8 mouse cellular contexts compared by ENCODE assay signal in the genomic region with DNA sequence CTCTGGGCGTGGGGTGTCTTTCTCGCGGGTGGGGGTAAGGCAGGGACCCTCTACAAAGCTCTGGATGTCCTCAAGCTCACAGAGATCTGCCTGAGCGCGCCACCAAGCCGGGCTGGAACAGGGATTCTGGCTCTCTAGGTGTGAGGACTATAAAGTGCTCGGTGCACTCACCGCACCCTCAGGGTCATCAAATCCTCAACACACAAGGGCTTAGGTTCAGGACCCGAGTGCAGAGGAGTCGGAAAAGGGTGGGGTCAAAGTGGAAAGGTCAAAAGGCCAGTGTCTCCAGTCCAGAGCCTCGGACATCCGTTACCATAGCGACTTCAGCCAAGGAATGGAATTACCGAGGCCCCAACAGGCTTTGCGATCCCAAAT. TPM values are rescaled to one million over a fixed set of nuclear protein-coding genes. Genes with fewer than 3 reads are reported as not detected.
DNase-seq lines count a peak whose midpoint lies in the region; ATAC-seq and TF ChIP-seq lines count a peak whose summit lies in the region.

No protein-coding gene starts in this region.

- peak overlapping the region; percentile 85 for H3K4me2 ChIP-seq in heart, embryonic 13.5 days
- peak overlapping the region; percentile 85 for H3K4me2 ChIP-seq in hindbrain, embryonic 11.5 days (replicated peaks; ENCODE audit: low read depth, low read length)
- H3K4me2 ChIP-seq in midbrain, embryonic 11.5 days, result peak overlapping the region; percentile 70

- peak; percentile 6; the same call in 1 of the 2 replicates for ATAC-seq in heart, embryonic 13.5 days (ENCODE audit: extremely low read depth, insufficient number of reproducible peaks, low FRiP score, low TSS enrichment)
- ATAC-seq in G1E (ENCODE audit: extremely low read depth, insufficient number of reproducible peaks, low FRiP score, poor library complexity, severe bottlenecking), result no peak
- no peak for ATAC-seq in hindbrain, embryonic 11.5 days (ENCODE audit: low FRiP score)
- no peak for ATAC-seq in midbrain, embryonic 11.5 days (ENCODE audit: low FRiP score)

- H3K9ac ChIP-seq in heart, embryonic 13.5 days, result peak overlapping the region; percentile 77
- no peak overlapping the region for H3K9ac ChIP-seq in hindbrain, embryonic 11.5 days (ENCODE audit: low read depth, low read length)
- H3K9ac ChIP-seq in midbrain, embryonic 11.5 days (ENCODE audit: low read length), result peak overlapping the region; percentile 45

- DNase-seq in heart, adult 8-10 months (ENCODE audit: low spot score), result no peak
- no peak for DNase-seq in G1E (ENCODE audit: low spot score)
- no peak for DNase-seq in hindbrain, embryonic 11.5 days (ENCODE audit: low spot score)
- DNase-seq in midbrain, embryonic 11.5 days (ENCODE audit: low spot score, missing footprints), result no peak
- no peak for DNase-seq in cerebellum, adult 9-11 months
- no peak for DNase-seq in right cerebral cortex, postnatal 10 days (ENCODE audit: low spot score in 2 of 2)
- DNase-seq in left cerebral cortex, postnatal 25 days (ENCODE audit: low spot score in 2 of 2), result no peak

- H3K9me3 ChIP-seq in heart, embryonic 13.5 days, result no peaks in the 10 kb centered on the region
- H3K9me3 ChIP-seq in G1E (replicated peaks), result no peaks in the 10 kb centered on the region
- no peaks in the 10 kb centered on the region for H3K9me3 ChIP-seq in hindbrain, embryonic 11.5 days (ENCODE audit: control insufficient read depth, low read length)
- no peaks in the 10 kb centered on the region for H3K9me3 ChIP-seq in midbrain, embryonic 11.5 days (ENCODE audit: control insufficient read depth, low read length)

- TF ChIP-seq CTCF in G1E (IDR thresholded peaks at IDR 0.05; ENCODE audit: low read depth, low read length), result no peak

- H3K4me1 ChIP-seq in heart, embryonic 13.5 days, result peaks cover 21% of the 10 kb centered on the region
- H3K4me1 ChIP-seq in G1E (ENCODE audit: insufficient read depth, low read depth, low read length), result peaks cover 36% of the 10 kb centered on the region
- no peaks in the 10 kb centered on the region; the same call in 1 of the 2 replicates for H3K4me1 ChIP-seq in hindbrain, embryonic 11.5 days (replicated peaks; ENCODE audit: control insufficient read depth, insufficient read depth, low read length)
- peaks cover 10% of the 10 kb centered on the region for H3K4me1 ChIP-seq in midbrain, embryonic 11.5 days (ENCODE audit: control insufficient read depth, insufficient read depth, low read length)

- peak overlapping the region; percentile 81 for H3K4me3 ChIP-seq in heart, embryonic 13.5 days
- H3K4me3 ChIP-seq in G1E (ENCODE audit: low read depth, low read length), result peak overlapping the region; percentile 81
- peak overlapping the region; percentile 80 for H3K4me3 ChIP-seq in hindbrain, embryonic 11.5 days (ENCODE audit: low read depth, low read length)
- peak overlapping the region; percentile 89 for H3K4me3 ChIP-seq in midbrain, embryonic 11.5 days (ENCODE audit: low read depth, low read length)

- H3K36me3 ChIP-seq in heart, embryonic 13.5 days, result peaks cover 33% of the 10 kb centered on the region
- peaks cover 39% of the 10 kb centered on the region for H3K36me3 ChIP-seq in G1E (replicated peaks)
- no peaks in the 10 kb centered on the region for H3K36me3 ChIP-seq in hindbrain, embryonic 11.5 days (ENCODE audit: control insufficient read depth, insufficient read depth, low read length)
- peaks cover 12% of the 10 kb centered on the region for H3K36me3 ChIP-seq in midbrain, embryonic 11.5 days (ENCODE audit: control insufficient read depth, insufficient read depth, low read length)

- H3K27me3 ChIP-seq in heart, embryonic 13.5 days (replicated peaks), result no peaks in the 10 kb centered on the region
- H3K27me3 ChIP-seq in G1E (ENCODE audit: insufficient read depth, low read length), result peaks cover 13% of the 10 kb centered on the region
- H3K27me3 ChIP-seq in hindbrain, embryonic 11.5 days (ENCODE audit: control insufficient read depth, insufficient read depth, low read length), result no peaks in the 10 kb centered on the region
- no peaks in the 10 kb centered on the region for H3K27me3 ChIP-seq in midbrain, embryonic 11.5 days (ENCODE audit: control insufficient read depth, insufficient read depth, low read length)

- 5% methylated on average over 15 of the region's 15 CpGs for WGBS in heart, embryonic 13.5 days
- WGBS in hindbrain, embryonic 11.5 days, result 4% methylated on average over 15 of the region's 15 CpGs
- 2% methylated on average over 15 of the region's 15 CpGs for WGBS in midbrain, embryonic 11.5 days

- intact Hi-C loops in left cerebral cortex, postnatal 25 days (cut with DNase I), result no loop called here

- no peak overlapping the region for H3K27ac ChIP-seq in heart, embryonic 13.5 days (replicated peaks)
- H3K27ac ChIP-seq in hindbrain, embryonic 11.5 days (ENCODE audit: low read depth, low read length), result no peak overlapping the region
- peak overlapping the region; percentile 48; the same call in 1 of the 2 replicates for H3K27ac ChIP-seq in midbrain, embryonic 11.5 days (ENCODE audit: low read depth, low read length)

RNA-seq across cellular contexts. Expression of a gene that starts 0.3 kb away (rescaled TPM):
- 31.7 and 33.9 TPM in 2 replicates for polyA plus RNA-seq in heart, embryonic 13.5 days (2015; fragmentation: Nextera tagmentation; extraction: Ambion mirVana)
- total RNA-seq in heart, adult 8-10 months (2022), result under 1 TPM in 3 of 4 experiments, not detected in 1; 0.11 to 0.52 (median 0.31) TPM
- 42.0 and 61.9 TPM in 2 replicates for total RNA-seq in G1E (2014; fragmentation: Nextera tagmentation)
- total RNA-seq in G1E (2017), result 39.2 and 40.6 TPM in 2 replicates
- 11.5 and 17.3 TPM in 2 replicates for polyA plus RNA-seq in G1E (2012)
- 33.5 and 41.4 TPM in 2 replicates for polyA plus RNA-seq in hindbrain, embryonic 11.5 days (2014; fragmentation: Nextera tagmentation; extraction: Ambion mirVana)
- polyA plus RNA-seq in midbrain, embryonic 11.5 days (2014; fragmentation: Nextera tagmentation; extraction: Ambion mirVana), result 46.5 and 51.7 TPM in 2 replicates
- 1 to 10 TPM; 1.2 to 1.6 TPM for total RNA-seq in left cerebral cortex, postnatal 25 days (2021)
